Comparison of ENCODE assay signal across 8 mouse cellular contexts in genomic region chr7:122970119-122970781, GRCm38 (mm10). TPM values are rescaled to one million over a fixed set of nuclear protein-coding genes. Genes with fewer than 3 reads are reported as not detected.
DNase-seq lines count a peak whose midpoint lies in the region; ATAC-seq lines count a peak whose summit lies in the region.

No protein-coding gene starts in this region.

- peaks cover 36% of the 10 kb centered on the region for H3K4me1 ChIP-seq in hindbrain, embryonic 14.5 days (replicated peaks; ENCODE audit: control insufficient read depth, insufficient read depth, low read length)

- H3K9ac ChIP-seq in hindbrain, embryonic 14.5 days, result peak overlapping the region; percentile 99

- peak overlapping the region; percentile 85 for H3K4me2 ChIP-seq in hindbrain, embryonic 14.5 days (replicated peaks)

- H3K9me3 ChIP-seq in hindbrain, embryonic 14.5 days (ENCODE audit: control insufficient read depth, low read length), result no peaks in the 10 kb centered on the region

- H3K36me3 ChIP-seq in hindbrain, embryonic 14.5 days (replicated peaks; ENCODE audit: control insufficient read depth, insufficient read depth), result peaks cover 4% of the 10 kb centered on the region; the same call in 1 of the 2 replicates

- WGBS in hindbrain, embryonic 14.5 days, result under 1% methylated on average over 69 of the region's 69 CpGs

- H3K4me3 ChIP-seq in hindbrain, embryonic 14.5 days (replicated peaks; ENCODE audit: low read length), result peak overlapping the region; percentile 80

- peak overlapping the region; percentile 90 for H3K27ac ChIP-seq in hindbrain, embryonic 14.5 days

- DNase-seq in T-cell, adult 2 months (ENCODE audit: low spot score), result peak; percentile 55
- peak; percentile 55 to 60 for DNase-seq in cerebellum, postnatal 36 days
- peak; percentile 32 for DNase-seq in gastrocnemius, adult 18-20 months (ENCODE audit: low spot score)
- DNase-seq in hindbrain, embryonic 14.5 days (ENCODE audit: low spot score), result peak; percentile 27
- DNase-seq in layer of hippocampus, postnatal 36 days, result peak; percentile 53 to 58
- DNase-seq in lung, postnatal 14 days, result peak; percentile 55
- DNase-seq in ovary, postnatal 36 days (ENCODE audit: low spot score), result peak; percentile 62
- DNase-seq in thymus, postnatal 36 days, result peak; percentile 60 to 71

- peak; percentile 49 for ATAC-seq in hindbrain, embryonic 14.5 days (ENCODE audit: low FRiP score)

- no peaks in the 10 kb centered on the region for H3K27me3 ChIP-seq in hindbrain, embryonic 14.5 days (ENCODE audit: control insufficient read depth, insufficient read depth, low read length)

RNA-seq across cellular contexts. Expression of gene Rbbp6, which starts 4.8 kb away (rescaled TPM):
- total RNA-seq in gastrocnemius, adult 18-20 months (2021), result 10 to 100 TPM; 23.4 to 24.5 TPM
- 28.9 and 31.0 TPM in 2 replicates for polyA plus RNA-seq in hindbrain, embryonic 14.5 days (2014; fragmentation: Nextera tagmentation; extraction: Ambion mirVana)
- 10 to 100 TPM; 71.6 to 75.1 TPM for total RNA-seq in layer of hippocampus, postnatal 36 days (2021)

Comparison
In these comparisons a context has a peak if more than half of its experiments do, and no peak if none do; other contexts are left out.
1. Peak in every context shown above with its lines: DNase-seq, ATAC-seq, H3K4me3 ChIP-seq and H3K27ac ChIP-seq.